Mouse (Mus musculus): ENCODE measurements around the gene Tbc1d8. TPM values are rescaled to one million over a fixed set of nuclear protein-coding genes. Genes with fewer than 3 reads are reported as not detected.

The Tbc1d8 gene
- polyA plus RNA-seq, 1 experiment, result 151 TPM

GRCm38 (mm10) chr1:39340156-39340555, 138.4 kb downstream of the Tbc1d8 start:
- no peaks in the 10 kb centered on the region for H3K4me1 ChIP-seq (ENCODE audit: control insufficient read depth, insufficient read depth, low read length)
- no peak for TF ChIP-seq CTCF (IDR thresholded peaks at IDR 0.05; ENCODE audit: control insufficient read depth, insufficient read depth, low read length)
- TF ChIP-seq POLR2A (IDR thresholded peaks at IDR 0.05; ENCODE audit: borderline replicate concordance, control insufficient read depth, low read depth, low read length), result no peak
- no peak overlapping the region for H3K4me3 ChIP-seq (replicated peaks; ENCODE audit: control insufficient read depth, low read depth, low read length)
- no peak overlapping the region for H3K27ac ChIP-seq (ENCODE audit: control insufficient read depth, insufficient read depth, low read depth, low read length, poor library complexity)
- 65% methylated on average over 6 of the region's 6 CpGs for WGBS

- no peak for TF ChIP-seq POLR2A (IDR thresholded peaks at IDR 0.05; ENCODE audit: borderline replicate concordance, control insufficient read depth, low read depth, low read length)
- TF ChIP-seq CTCF (IDR thresholded peaks at IDR 0.05; ENCODE audit: control insufficient read depth, insufficient read depth, low read length), result no peak
- WGBS, result 69% methylated on average over 5 of the region's 5 CpGs
Observed at GRCm38 (mm10) chr1:39339455-39339854, 139.1 kb downstream of the Tbc1d8 start.

DNA sequence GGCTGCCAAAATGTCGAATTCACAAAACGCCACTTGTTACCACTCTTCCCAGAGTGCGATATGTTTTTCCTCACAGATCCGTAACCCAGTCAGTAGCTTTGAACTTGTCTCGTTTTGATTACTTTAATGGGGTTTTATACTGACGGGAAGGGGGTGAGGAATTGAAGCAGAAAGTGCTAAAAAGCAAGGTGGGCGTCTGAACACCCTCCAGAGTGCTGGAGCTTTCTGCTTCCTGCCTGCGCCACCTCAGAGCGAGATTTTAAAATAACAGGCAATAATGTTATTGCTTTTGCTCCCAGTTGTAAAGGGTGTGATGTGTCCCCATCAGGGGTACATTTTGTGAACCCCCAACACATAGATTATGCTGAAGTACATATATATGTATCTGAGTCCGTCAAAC, 139.7 kb downstream of the Tbc1d8 start:
- no peak overlapping the region for H3K27ac ChIP-seq (ENCODE audit: control insufficient read depth, insufficient read depth, low read depth, low read length, poor library complexity)
- WGBS, result 79% methylated on average over 10 of the region's 10 CpGs
- H3K4me1 ChIP-seq (ENCODE audit: control insufficient read depth, insufficient read depth, low read length), result no peaks in the 10 kb centered on the region
- TF ChIP-seq POLR2A (IDR thresholded peaks at IDR 0.05; ENCODE audit: borderline replicate concordance, control insufficient read depth, low read depth, low read length) (no peak), CTCF (IDR thresholded peaks at IDR 0.05; ENCODE audit: control insufficient read depth, insufficient read depth, low read length) (no peak)
- H3K4me3 ChIP-seq (replicated peaks; ENCODE audit: control insufficient read depth, low read depth, low read length), result no peak overlapping the region

More at GRCm38 (mm10) chr1:39339455-39339854, 139.1 kb downstream of the Tbc1d8 start:
- Histone ChIP-seq H3K27ac (ENCODE audit: control insufficient read depth, insufficient read depth, low read depth, low read length, poor library complexity) (no peak overlapping the region), H3K4me3 (replicated peaks; ENCODE audit: control insufficient read depth, low read depth, low read length) (no peak overlapping the region), H3K4me1 (ENCODE audit: control insufficient read depth, insufficient read depth, low read length) (no peaks in the 10 kb centered on the region)

- Histone ChIP-seq H3K4me3 (replicated peaks; ENCODE audit: control insufficient read depth, low read depth, low read length) (no peak overlapping the region), H3K4me1 (ENCODE audit: control insufficient read depth, insufficient read depth, low read length) (no peaks in the 10 kb centered on the region), H3K27ac (ENCODE audit: control insufficient read depth, insufficient read depth, low read depth, low read length, poor library complexity) (no peak overlapping the region)
- TF ChIP-seq POLR2A (IDR thresholded peaks at IDR 0.05; ENCODE audit: borderline replicate concordance, control insufficient read depth, low read depth, low read length) (no peak), CTCF (IDR thresholded peaks at IDR 0.05; ENCODE audit: control insufficient read depth, insufficient read depth, low read length) (no peak)
- 80% methylated on average over 8 of the region's 8 CpGs for WGBS
Observed at GRCm38 (mm10) chr1:39336788-39337187, 141.8 kb downstream of the Tbc1d8 start.

DNA sequence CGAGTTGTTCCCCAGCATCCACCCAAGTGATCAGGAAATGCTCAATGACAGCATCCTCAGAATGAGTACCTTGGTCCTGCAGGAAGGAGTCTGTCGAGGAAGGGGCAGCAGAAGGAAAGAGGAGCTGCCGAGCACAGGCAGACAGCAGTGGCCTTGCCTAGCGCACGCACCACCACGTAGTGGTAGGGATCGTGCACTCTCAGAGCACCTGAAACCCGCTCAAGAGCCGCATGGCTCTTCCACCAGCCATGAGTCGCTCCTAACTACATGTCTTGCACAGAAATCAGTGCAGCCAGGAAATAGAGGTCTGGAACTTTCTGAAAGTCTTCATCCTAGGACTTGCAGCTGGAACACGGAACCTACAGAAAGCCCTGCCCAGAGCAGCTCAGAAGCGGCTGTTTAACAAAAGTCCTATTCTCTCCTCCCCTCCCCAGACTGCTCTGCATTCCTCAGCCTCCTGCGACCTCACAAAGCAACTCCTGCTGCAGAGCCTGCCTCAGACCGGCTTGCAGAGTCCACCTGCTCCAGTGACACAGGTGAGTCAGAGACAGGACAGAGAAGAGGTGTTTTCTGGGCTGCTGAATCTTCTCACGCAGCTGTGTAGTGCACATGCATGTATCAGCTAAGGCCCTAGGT, 142.9 kb downstream of the Tbc1d8 start:
- no peaks in the 10 kb centered on the region for H3K4me1 ChIP-seq (ENCODE audit: control insufficient read depth, insufficient read depth, low read length)
- no peak for TF ChIP-seq POLR2A (IDR thresholded peaks at IDR 0.05; ENCODE audit: borderline replicate concordance, control insufficient read depth, low read depth, low read length)
- no peak for TF ChIP-seq CTCF (IDR thresholded peaks at IDR 0.05; ENCODE audit: control insufficient read depth, insufficient read depth, low read length)
- WGBS, result 72% methylated on average over 15 of the region's 15 CpGs
- H3K4me3 ChIP-seq (replicated peaks; ENCODE audit: control insufficient read depth, low read depth, low read length), result no peak overlapping the region
- H3K27ac ChIP-seq (ENCODE audit: control insufficient read depth, insufficient read depth, low read depth, low read length, poor library complexity), result no peak overlapping the region

DNA sequence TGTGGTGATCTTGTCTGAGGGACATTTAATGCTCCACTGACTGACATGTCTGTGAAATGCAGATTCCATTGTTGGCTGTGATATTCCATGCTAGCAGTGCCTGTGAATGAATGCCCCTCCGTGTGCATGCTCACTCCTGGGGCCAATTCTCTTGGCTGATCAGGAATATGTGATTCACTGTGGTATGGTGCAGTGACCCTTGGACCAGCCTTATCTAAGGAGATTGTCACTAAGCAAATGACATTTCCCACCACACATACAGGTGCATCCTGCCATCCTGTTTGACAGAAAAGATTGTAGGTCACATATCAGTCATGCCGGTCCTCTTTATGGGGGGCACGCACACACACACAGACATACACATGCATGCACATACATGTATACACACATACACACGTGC, 146.1 kb downstream of the Tbc1d8 start:
- Histone ChIP-seq H3K4me1 (ENCODE audit: control insufficient read depth, insufficient read depth, low read length) (no peaks in the 10 kb centered on the region), H3K4me3 (replicated peaks; ENCODE audit: control insufficient read depth, low read depth, low read length) (no peak overlapping the region), H3K27ac (ENCODE audit: control insufficient read depth, insufficient read depth, low read depth, low read length, poor library complexity) (no peak overlapping the region)
- WGBS, result 84% methylated on average over 4 of the region's 4 CpGs
- TF ChIP-seq POLR2A (IDR thresholded peaks at IDR 0.05; ENCODE audit: borderline replicate concordance, control insufficient read depth, low read depth, low read length), result no peak
- TF ChIP-seq CTCF (IDR thresholded peaks at IDR 0.05; ENCODE audit: control insufficient read depth, insufficient read depth, low read length), result no peak

- 83% methylated on average over 7 of the region's 7 CpGs for WGBS
- no peak overlapping the region for H3K27ac ChIP-seq (ENCODE audit: control insufficient read depth, insufficient read depth, low read depth, low read length, poor library complexity)
- H3K4me1 ChIP-seq (ENCODE audit: control insufficient read depth, insufficient read depth, low read length), result no peaks in the 10 kb centered on the region
- H3K4me3 ChIP-seq (replicated peaks; ENCODE audit: control insufficient read depth, low read depth, low read length), result no peak overlapping the region
- TF ChIP-seq CTCF (IDR thresholded peaks at IDR 0.05; ENCODE audit: control insufficient read depth, insufficient read depth, low read length) (no peak), POLR2A (IDR thresholded peaks at IDR 0.05; ENCODE audit: borderline replicate concordance, control insufficient read depth, low read depth, low read length) (no peak)
Observed at GRCm38 (mm10) chr1:39330857-39331594, 147.5 kb downstream of the Tbc1d8 start.

DNA sequence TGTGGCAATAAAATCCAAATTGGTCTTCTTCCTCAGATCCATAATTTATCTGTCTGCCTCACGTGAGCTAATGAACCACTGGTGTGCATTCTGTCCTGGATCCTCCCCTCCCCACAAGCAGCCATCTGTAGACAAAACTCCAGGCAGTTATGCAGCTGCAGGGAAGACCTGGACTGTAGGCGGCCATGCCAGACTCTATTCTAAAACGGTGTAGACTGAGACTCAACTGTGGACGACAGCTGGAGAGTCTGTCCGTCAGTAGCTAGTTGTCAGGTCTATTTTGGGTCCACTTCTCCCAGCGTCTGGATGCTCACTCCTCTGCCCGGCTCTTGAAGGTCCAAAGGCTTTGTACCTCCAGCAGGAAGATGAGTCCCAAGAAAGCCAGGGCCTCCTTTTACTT, 151.0 kb downstream of the Tbc1d8 start:
- TF ChIP-seq POLR2A (IDR thresholded peaks at IDR 0.05; ENCODE audit: borderline replicate concordance, control insufficient read depth, low read depth, low read length) (no peak), CTCF (IDR thresholded peaks at IDR 0.05; ENCODE audit: control insufficient read depth, insufficient read depth, low read length) (no peak)
- Histone ChIP-seq H3K4me1 (ENCODE audit: control insufficient read depth, insufficient read depth, low read length) (no peaks in the 10 kb centered on the region), H3K4me3 (replicated peaks; ENCODE audit: control insufficient read depth, low read depth, low read length) (no peak overlapping the region), H3K27ac (ENCODE audit: control insufficient read depth, insufficient read depth, low read depth, low read length, poor library complexity) (no peak overlapping the region)
- 81% methylated on average over 7 of the region's 7 CpGs for WGBS
